Mouse (Mus musculus) c-Kit-positive CD71-positive TER-119-negative erythroid progenitor cells, embryonic 14.5 days (primary cell): Measurements from ENCODE around the gene Fndc10.
A peak's percentile ranks its signal among the peaks of the same experiment; 100 is the strongest.
"Not testable (repeated sequence)": the region's sequence is repeated elsewhere in the genome, so short reads cannot be mapped to it uniquely, and the experiment has no call there.

Experiments used
- DNase-seq: peaks from one replicate; pipeline ENCODE4 v3.0.0-alpha.2; 2013; ENCODE audit warnings: low read depth

The Fndc10 gene

GRCm38 (mm10) chr4:155687764-155688163 is 6.4 kb upstream of the Fndc10 start:
- not testable (repeated sequence) for DNase-seq

- DNase-seq = no peak
Observed at GRCm38 (mm10) chr4:155690571-155691375, 3.4 kb upstream of the Fndc10 start.

GRCm38 (mm10) chr4:155692421-155692820 is 1.7 kb upstream of the Fndc10 start:
- no peak for DNase-seq

- DNase-seq = no peak
Observed at GRCm38 (mm10) chr4:155694482-155695401, 600 bp downstream of the Fndc10 start.

- DNase-seq = no peak
Observed at GRCm38 (mm10) chr4:155695531-155696062, 1.5 kb downstream of the Fndc10 start.

GRCm38 (mm10) chr4:155696261-155697255 is 2.4 kb downstream of the Fndc10 start:
- DNase-seq = no peak

- DNase-seq = no peak
Observed at GRCm38 (mm10) chr4:155700425-155700824, 6.3 kb downstream of the Fndc10 start.

- no peak for DNase-seq
Observed at GRCm38 (mm10) chr4:155703425-155703929, 9.3 kb downstream of the Fndc10 start.

GRCm38 (mm10) chr4:155704721-155705591 is 10.8 kb downstream of the Fndc10 start, which contains the start of gene Ssu72:
Gene Ssu72 (plus strand): TSS chr4:155704800.
- peak; percentile 89 for DNase-seq

- peak; percentile 33 for DNase-seq
Observed at GRCm38 (mm10) chr4:155705592-155705929, 11.4 kb downstream of the Fndc10 start.

- no peak for DNase-seq
Observed at GRCm38 (mm10) chr4:155708582-155708981, 14.4 kb downstream of the Fndc10 start.

- no peak for DNase-seq
Observed at GRCm38 (mm10) chr4:155708988-155709387, 14.8 kb downstream of the Fndc10 start.

GRCm38 (mm10) chr4:155710521-155711252 is 16.5 kb downstream of the Fndc10 start:
- DNase-seq = no peak

- DNase-seq = no peak
Observed at GRCm38 (mm10) chr4:155721668-155722083, 27.5 kb downstream of the Fndc10 start.

GRCm38 (mm10) chr4:155727993-155728392 is 33.9 kb downstream of the Fndc10 start:
- no peak for DNase-seq

GRCm38 (mm10) chr4:155733267-155733666 is 39.1 kb downstream of the Fndc10 start:
- no peak for DNase-seq

- peak; percentile 69 for DNase-seq
Observed at GRCm38 (mm10) chr4:155734350-155734941, 40.3 kb downstream of the Fndc10 start, which contains the start of gene Tmem240. Gene Tmem240 (plus strand): TSS chr4:155734800.

- no peak for DNase-seq
Observed at GRCm38 (mm10) chr4:155734951-155735702, 41.0 kb downstream of the Fndc10 start.
